Mouse (Mus musculus): ENCODE data around the gene Lama4.

DNA sequence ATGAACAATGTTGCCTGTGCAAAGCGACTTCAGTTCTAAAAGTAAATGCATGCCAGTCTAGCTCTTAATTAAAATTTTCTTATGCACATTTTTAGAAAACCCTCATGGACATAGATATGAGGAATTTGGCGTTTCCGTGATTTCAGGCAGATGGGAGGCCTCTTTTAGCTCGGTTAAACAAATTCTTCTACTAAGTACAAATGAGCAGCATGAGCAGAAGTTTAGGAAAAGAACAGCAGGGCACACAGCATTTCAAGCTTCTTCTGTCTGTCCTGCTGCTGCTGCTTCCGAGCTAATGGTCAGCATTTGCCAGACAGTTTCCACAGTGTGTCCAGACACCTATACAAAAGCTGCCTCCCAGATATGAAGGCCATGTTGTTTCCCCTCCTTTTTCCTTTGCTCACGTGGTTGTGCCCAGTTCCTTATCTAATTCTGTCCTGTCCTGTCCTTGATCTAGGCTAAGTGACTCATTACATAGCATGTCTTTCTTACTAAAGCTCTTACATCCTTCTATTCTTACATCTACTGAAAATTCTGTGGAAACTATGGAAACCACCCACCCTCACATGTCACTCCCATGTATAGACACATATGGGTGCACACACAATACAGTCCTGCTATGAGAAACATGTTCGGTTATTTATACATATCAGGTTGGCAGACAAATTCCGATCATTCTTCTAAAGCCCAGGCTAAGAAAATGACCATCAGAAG lies 84.4 kb downstream of the Lama4 start:
- no peak for TF ChIP-seq CTCF (IDR thresholded peaks at IDR 0.05; ENCODE audit: control insufficient read depth, insufficient read depth, insufficient replicate concordance, low read depth, low read length)
- TF ChIP-seq POLR2A (IDR thresholded peaks at IDR 0.05; ENCODE audit: control insufficient read depth, low read depth, low read length): no peak

Data from testis, adult 2 months (tissue).